Mouse (Mus musculus): ENCODE results near the gene Lef1.

Gene Lef1

DNA sequence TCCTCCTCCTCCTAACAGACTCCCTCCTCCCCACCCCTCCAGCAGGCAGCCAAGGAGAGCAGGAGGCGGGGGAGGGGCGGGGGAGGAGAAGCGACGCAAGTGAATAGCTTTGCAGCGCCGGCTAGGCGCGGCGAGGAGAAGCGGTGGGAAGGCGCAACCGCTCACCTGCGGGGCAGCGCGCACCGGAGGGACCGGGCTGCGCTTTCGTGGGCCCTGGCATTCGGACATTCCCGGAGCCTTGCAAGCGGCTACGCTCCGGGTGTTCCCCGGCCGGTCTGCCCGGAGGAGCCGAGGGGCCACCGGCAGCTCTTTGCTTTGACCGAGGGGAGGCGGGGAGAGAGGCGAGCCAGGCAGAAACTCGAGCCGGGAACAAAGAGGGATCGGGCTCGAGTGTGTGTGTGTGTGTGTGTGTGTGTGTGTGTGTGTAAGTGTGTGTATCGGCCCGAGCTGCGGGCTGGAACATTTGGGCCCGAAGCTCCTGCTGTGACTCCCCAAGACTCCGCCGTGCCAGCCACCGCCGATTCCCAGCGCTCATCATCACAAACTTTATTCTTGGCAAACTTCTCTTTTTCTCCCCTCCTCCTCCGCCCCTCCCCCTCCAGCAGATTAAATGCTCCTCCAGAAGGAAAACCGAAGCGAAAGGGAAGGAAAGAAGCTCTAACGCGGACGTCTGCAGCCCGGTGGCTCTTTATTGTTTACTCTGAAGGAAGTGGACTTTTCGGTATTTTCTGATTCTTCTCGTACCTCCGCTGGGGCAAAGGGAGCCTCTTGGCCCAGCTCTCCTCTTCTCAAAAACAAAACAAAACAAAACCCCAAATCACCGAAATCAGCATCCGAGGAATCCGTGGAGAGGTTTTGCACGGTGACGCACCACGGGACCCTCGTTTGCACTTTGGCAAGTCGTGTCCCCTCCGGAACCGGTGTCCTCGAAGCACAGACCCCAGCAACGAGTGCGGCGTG, at the start of gene Lef1:
TSS of gene Lef1 (plus strand) at position 281 of the 960 bp plus-strand sequence.
- DNase-seq, result peak in 1 of 2 experiments; percentile 7

DNA sequence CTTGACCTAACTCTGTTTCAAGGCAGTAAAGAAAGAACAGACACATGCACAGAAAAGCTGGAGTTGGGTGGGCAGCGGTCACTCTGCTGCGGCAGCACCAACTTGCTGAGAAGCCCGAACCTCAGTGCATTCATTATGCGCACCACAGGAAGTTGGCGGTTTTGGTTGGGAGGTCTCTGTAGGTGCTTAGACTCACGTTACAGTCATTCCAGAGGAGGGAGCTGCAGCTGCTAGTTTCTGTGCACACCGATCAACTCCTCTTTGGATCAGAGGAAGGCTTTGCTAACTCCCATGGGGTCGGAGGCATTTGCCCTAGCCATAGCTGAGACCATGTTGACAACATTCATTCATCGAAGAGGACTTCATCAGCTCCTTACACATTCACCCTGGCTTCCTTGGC, 45.3 kb upstream of the Lef1 start:
- DNase-seq, result no peak

DNA sequence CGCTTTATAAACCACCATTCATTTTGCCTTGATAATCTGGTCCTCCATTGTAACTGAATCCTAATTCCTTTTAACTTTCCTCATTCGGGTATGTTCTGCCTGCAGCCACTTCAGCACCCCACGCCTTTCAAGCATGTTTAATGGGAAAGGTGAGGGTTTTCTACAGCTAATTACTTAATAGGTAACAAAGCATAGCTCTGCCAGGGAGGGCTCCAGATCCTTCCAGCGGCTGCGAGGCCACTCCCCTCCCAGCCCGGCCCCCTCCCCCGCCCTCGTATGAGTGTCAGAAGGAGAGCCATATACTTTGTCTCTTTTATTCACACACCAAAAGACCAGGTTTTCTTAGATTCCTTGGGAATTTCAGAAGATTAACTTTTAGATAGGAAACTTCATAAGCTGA, 44.1 kb upstream of the Lef1 start:
- DNase-seq, result no peak

DNA sequence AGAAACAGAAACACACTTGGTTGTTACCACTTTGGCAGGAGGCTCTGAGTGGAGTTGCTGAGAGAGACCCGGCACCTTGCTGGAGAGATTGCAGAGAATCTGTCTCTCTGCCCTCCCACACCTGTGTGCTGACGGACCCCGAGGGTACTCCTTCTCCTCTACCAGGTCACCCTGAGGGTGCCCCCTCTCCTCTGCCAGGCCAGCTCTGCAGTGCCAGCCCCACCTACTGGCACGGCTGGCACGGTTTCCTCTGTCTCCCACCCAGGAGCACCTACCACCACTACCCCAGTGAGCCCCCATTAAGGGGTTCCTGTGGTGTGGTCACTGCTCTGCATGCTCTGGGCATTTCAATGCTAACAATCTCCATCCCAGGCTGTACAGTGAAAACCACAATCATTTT, 42.3 kb upstream of the Lef1 start:
- DNase-seq, result no peak

DNA sequence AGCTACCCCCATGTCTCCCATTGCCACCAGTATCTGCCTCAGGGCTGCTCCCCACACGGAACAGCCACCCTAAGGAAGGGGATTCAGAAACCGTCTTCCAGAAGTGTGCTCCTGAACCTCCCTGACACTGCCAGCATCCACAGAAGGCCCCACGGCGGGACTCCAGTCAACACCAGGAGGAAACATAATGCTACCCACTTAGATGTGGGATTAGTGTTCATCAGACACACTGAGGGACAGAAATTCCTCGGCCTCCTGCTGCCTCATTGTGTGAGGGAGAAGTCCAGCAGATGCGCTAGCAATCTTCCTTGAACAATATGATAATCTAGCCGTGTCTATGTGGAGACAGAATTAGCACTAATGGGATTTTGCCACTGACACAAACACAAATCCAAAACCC, 40.1 kb upstream of the Lef1 start:
- no peak for DNase-seq

DNA sequence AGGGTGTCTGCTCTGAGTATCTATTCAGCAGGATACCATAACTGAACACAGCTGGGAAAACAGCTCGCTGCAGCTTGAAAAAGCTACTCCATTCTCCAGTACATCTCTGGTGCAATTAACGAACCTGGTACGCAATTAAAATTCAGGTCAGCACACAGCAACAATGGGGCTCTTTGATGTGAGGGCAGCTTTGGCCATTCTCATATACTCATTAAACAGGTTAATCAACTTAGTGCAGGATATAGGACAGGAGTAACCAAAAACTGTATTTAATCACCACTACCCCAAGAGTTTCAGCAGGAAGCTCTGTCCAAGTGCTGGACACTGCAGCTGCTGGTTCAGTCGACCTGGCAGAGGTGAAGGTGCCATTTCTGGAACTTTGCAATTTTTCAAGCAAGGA, 37.6 kb upstream of the Lef1 start:
- DNase-seq, result no peak

DNA sequence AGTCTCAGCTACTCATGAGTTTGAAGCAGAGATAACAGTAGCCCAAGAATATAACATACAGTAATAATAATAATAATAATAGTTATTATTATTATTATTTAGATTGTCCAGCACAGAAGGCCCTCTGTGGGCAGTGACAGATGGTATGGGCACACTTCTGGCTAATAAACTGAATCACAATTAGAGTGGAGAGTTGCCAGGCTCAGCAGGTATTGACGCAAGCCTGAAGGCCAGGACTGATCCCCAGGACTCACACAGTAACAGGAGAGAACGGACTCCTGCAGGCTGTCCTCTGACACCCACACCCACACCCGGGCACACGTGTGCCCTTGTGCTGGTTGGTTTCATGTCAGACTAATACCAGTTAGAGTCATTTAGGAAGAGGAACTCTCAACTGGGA, 36.3 kb upstream of the Lef1 start:
- DNase-seq, result peak in 1 of 2 experiments; percentile 5

DNA sequence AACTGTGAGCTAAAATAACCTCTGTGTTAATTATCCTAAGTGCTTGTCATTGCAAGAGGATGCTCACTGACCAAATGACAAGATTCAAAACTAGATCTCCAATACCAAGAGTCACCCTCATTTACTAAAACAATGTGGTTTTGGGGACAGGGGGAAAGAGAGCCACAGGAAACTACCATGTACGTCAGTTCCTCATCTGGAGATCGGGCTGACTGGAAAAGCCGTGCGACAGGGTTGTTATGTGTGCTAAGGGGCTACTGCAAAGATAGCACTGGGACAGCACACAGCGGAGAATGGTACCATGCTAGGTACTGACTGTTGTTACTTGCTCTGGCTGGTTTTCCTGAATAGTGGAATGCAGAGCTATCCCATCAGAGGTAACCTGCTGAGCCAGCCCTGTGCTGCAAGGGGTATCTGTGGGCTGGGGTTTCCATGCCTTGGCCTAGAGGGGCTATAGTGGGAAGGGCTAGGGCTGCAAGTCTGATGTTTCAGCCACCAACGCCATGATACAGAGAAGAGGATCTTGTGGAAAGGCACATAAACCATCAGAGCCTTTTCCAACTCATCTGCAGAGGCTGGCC, 32.1 kb upstream of the Lef1 start:
- DNase-seq, result no peak

DNA sequence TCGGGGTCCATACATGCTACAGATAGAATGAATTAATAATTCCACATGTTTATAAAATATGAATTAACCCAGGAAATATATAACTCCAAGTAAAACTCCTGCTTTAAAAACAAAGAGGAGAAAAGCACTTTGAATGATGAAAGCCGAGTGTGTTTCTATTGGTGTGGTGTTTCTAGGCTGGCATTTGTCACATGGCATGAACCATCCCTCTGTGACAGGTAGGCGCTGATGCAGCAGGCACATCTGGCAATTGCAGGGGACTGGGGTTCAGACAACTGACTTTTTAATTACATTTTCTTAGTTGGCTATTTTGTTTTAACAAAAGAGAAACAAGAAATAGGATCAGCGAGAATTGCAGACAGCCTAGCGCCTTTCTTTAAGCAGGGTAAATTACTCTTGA, 31.6 kb upstream of the Lef1 start:
- no peak for DNase-seq

DNA sequence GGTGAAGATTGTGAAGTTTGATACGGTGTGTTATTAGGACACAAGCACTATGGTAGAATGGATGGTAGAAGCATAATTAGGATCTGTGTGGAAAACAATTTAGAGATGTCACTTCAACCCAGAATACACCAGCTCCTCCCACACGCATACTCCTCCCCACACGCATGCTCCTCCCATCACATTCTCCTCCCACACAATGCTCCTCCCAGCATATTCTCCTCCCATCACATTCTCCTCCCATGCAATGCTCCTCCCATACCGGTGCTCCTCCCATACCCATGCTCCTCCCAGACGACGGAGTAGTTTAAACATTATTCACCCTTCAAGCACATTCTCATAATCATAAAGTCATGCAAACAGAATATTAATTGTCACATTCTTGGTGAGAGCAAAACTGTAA, 26.5 kb upstream of the Lef1 start:
- no peak for DNase-seq

DNA sequence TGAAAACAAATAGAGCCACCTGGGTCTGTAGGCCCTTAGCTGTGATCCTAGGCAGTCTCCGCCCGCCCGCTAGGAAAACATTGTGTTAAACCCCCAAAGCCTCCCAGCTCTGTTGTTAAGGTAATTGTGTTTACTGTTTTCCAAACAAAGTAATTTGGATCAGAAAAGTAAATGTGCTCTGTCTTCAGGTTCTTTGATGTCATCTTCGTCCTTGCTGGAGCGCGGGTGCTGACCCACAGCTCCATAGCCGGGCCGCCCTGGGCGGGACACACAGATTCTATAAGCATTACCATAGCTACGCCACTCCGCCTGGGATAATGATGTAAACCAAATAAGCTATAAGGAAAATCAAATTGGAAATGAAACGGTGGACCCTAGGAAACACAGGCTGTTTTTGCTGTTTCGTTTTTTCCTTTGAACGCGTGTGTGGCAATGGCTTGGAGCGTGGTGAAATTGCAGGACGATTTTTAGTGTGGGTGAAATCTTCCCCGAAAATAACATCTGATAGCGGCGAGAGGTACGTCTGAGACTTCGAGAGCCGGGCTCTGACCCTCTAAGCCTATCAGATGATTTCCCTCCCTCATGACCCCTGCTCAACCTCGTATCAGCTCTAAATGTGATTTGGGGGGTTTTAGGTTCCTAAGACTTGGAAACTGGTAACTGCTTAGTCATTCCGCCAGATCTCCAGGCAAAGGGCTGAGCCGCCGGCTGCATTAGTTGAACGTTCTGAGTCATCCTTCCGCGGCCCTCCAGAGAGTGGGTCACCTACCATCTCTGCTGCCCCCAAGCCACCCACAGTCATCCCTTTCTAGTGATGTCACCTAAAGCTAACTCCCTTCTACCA, 25.3 kb upstream of the Lef1 start:
- no peak for DNase-seq

DNA sequence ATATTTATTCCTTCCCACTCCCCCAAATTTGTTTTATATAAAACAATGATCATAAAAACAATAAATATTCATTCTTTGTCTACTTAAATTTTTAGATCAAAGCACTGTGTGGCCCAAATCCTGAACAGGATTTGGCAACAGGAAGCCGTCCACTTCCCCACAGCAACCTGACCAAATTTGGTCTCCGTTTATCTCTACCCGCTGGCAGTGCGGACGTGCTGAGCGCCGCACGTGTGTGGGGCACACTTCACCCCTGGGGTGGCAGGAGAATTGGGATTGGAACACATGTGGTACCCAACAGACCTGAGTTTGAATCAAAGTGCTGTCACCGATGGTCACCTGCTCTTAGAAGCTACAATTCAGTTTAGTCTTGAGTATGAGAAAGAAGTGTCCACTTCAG, 24.3 kb upstream of the Lef1 start:
- DNase-seq, result no peak

DNA sequence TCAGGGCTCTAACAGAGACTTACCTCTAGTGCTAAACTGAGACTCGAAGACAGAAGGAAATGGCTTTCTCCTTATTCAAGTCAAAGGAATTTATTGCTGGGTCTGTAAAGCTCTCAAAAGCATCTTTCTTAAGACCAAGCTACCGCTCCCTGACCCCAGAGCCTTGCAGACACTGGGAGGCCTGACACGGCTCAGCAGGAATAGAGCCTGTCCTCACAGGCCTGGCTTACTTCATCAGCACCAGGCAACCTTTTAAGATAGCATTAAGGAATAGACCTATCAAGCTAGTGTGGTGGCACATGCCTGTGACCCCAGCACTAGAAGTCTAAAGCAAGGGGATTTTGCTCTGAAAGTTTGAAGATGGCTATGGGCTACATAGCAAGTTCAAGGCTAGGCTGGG, 20.6 kb upstream of the Lef1 start:
- no peak for DNase-seq

DNA sequence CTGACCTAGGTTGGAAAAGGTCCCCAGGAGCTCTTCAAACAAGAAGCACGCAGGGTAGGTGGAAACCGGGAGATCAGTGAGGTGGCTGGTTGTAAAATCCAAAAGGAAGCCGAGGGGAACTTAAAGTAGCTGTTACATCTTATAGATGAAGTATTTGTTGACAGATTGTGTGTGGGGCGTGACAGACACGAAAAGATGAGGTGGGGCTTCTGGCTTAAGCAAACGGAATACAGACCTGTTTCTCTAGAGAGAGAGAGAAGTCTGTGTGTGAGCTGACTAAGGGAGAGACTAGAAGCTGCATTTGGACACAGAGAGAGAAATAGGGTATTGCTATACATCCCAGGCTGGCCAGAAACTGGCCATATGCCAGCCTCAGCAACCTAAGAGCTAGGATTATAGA, 18.2 kb upstream of the Lef1 start:
- no peak for DNase-seq

DNA sequence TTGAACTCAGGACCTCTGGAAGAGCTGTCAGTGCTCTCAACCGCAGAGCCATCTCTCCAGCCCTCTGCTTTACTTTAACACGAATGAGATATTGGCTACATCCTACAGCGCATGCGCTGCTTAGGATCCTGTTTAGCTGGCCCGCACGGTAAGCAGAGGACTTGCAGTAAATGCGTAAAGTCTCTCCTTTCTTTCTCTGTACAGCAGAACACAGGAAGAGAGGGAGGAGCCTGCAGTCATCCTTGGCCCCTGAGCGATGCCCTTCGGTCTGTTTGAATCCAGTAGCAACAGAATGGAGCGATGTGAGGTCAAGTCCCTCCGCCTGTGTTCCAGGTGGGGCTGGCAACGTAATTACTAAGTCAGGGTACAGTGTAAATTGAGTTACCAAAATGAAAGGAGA, 16.5 kb upstream of the Lef1 start:
- no peak for DNase-seq

DNA sequence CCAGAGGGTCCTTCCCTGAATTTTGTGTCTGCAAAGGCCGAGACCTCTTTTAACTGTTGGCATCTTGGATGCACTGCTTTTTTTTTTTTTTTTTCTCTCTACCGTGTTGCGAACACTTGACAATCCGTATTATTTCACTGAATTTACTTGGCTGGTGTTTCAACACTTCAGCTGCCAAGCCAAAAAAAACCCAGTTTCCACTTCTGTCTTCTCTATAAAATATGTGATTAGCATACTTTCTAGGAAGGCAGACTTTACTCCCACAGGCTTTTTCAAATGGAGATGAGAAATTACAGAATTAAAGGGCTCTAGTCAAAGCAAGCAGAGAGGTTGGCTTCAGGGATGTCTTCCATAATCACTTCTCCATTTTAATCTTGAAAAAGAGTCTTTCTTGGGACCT, 14.2 kb upstream of the Lef1 start:
- no peak for DNase-seq

DNA sequence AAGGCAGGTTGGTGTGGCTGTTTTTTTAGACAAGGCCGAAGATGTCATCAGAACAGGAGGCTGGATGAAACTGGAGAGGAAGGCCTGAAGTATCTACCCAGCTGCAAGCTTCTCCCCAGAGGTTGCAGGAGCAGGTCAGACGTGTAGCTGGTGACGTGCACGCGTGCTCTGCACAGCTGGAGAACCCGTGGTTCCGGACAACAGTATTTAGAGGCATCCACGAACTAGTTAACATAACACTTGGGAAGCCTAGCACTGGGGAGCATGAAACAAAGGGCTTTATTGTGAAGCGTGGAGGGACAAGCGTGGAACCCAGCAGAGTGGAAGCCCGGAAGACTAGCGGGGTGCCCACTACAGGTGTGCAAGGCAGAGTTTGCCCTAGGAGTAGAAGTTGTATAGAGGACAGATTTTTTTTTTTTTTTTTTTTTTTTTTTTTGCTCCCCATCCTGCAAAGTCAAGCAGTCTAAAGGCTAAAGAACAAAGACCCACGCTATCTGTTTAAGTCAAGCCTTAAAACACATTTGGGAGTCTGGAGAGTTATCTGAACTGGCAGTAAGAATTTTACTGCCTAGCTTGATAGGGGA, 8.0 kb upstream of the Lef1 start:
- DNase-seq, result no peak

DNA sequence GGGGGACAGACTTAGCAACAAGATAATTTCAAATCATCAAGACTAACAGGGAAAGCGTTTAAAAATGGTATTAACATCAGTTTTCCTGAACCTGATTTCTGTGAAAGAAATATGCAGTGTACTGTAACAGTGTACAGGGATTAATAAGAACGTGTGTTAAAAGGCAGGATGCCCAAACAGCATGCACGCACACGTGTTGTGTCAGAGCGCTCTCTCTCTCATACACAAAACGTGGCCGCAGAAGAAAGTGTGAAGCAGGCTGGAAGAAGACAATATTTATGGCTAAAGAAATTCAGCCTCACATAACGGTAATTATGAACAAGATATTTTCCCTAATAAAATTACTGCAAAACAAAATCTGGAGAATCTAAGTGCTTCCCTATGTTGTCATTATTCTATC, 4.9 kb upstream of the Lef1 start:
- no peak for DNase-seq

DNA sequence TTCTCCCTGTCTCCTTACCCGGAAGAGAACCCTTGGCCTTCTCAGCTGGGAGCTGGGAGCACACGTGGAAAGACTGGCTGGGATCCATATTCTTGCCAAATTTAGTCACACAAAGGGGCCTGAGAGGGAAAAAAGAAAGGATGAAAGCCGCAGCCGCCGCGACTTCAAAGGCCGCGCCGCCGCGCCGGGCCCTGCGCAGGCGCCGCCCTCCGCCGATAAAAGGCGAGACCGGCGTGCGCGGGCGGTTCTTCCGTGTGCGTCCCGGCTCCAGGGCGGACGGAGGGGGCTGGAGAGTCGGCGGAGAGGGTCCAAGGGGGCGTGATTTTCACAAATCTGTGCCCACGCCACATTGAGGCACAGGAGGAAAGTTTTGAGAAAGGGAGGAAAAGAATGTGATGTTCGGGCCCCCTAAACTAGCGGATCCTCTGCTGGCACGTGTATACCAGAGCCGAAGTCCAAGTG, 4.3 kb upstream of the Lef1 start:
- DNase-seq, result peak in 1 of 2 experiments; percentile 3

DNA sequence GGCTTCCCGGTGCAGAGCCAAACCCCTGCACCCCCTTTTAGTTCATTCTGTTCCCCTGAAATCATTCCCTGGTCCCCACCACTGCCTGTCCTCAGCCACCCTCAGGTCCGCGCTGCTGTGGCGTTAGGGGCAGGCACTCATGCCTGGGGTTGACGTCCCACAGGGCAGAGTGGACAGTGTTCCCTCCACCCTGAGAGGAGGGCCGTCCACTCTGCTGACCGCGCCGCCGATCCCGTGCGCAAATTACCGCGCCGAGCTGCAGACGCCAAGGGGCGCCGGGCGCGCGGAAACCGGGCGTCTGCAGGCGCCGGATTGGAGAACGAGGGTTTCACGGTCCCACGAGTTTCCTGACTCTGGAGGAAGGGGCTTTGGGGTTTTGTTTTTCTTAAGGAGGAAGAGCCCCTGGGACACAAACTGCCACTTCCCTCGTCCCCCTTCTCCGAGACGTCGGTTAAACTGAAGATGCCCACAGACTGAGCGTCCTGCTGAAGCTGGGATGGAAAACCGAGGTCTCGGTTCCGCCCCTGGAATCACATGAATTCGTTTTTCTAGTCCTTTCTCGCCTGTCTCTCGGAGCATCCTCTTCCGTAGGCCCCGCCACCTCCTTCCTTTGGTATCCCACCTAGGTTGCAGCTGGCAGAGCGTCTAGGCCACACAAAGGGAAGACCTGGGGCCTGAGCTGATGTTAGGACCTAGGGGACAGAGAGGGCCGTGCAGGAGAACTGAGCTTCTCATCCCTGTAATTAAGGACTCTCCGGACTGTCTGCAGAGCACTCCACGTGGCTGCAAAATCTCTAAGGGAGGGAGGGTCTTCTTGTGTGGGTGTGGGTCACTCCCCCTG, 3.6 kb upstream of the Lef1 start:
- DNase-seq, result peak in 1 of 2 experiments; percentile 3

DNA sequence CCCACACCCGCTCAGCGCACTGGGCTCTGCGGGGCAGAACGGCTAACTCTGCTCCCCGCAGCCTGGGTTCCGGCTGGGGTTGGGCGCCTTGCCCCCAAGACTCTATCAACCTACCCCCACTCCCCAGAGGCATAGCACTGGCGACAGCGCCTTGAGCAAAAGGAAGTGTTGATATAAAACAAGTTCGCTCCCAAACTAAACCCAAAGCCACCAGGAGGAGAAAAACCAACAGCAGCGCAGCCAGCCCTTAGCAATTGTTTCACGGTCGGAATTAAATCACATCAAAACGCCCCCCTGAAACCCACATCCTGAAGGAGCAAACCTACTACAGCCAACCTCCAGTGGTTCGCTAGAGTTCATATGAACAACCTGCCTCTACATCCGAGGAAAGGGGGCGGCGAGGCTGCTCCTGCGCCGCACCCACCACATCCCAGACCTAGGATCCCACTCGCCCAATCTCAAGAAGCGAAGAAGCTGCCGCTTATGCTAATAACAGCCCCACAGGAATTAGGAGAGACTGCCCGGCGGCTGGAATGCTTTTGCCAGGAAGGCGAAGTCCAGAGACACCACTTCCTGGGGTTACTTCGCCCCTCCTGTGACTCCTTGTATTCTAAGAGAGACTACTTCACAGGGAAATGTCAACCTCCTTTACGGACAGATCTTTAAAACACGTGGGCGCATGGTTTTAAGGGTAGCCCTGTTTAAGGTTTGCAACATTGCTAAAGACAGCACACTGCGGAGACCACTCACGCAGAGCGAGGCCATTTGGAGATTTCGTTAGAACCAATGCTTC, 2.8 kb upstream of the Lef1 start:
- no peak for DNase-seq
